Mouse (Mus musculus) MEL (cell line): Measurements from ENCODE around the gene Mcrip2. TPM values are rescaled to one million over a fixed set of nuclear protein-coding genes. Genes with fewer than 3 reads are reported as not detected.

Experiments
- DNase-seq: peaks from one replicate; pipeline ENCODE4 v3.0.0; 2011; ENCODE audit warnings: low read depth, low spot score
- H3K27ac ChIP-seq: 2 replicates; pipeline ENCODE4 v1.5.1; 2012; ENCODE audit warnings: low read depth, mild to moderate bottlenecking, control low read depth, low read length, moderate library complexity; ENCODE audit not compliant: control insufficient read depth
- H3K27me3 ChIP-seq, 2 experiments: fragments of 150-350 bp in 1 of 2; sonication (generic) in 1 of 2; 2 replicates each; pipeline ENCODE4 v1.6.1; 2012; ENCODE audit warnings: low read length in 2 of 2, mild to moderate bottlenecking in 2 of 2, improper control_type of control experiment in 1 of 2, moderate library complexity in 1 of 2; ENCODE audit not compliant: insufficient read depth in 2 of 2, control insufficient read depth in 1 of 2
- H3K36me3 ChIP-seq, 2 experiments: 2 replicates each; pipeline ENCODE4 v1.6.1; 2012 to 2014; ENCODE audit warnings: low read length in 2 of 2, improper control_type of control experiment in 1 of 2, inconsistent platforms in 1 of 2, mild to moderate bottlenecking in 1 of 2; ENCODE audit not compliant: insufficient read depth in 2 of 2, control insufficient read depth in 1 of 2
- H3K4me1 ChIP-seq, 2 experiments: fragments of 150-350 bp in 1 of 2; sonication (generic) in 1 of 2; 2 replicates each; pipeline ENCODE4 v1.6.1; 2012; ENCODE audit warnings: low read length in 2 of 2, improper control_type of control experiment in 1 of 2, mild to moderate bottlenecking in 1 of 2; ENCODE audit not compliant: insufficient read depth in 2 of 2, control insufficient read depth in 1 of 2
- H3K4me3 ChIP-seq, 2 experiments: fragments of 150-350 bp in 1 of 2; sonication (generic) in 1 of 2; 2 replicates each; pipeline ENCODE4 v1.5.1; 2012; ENCODE audit warnings: low read depth in 2 of 2, low read length in 2 of 2, mild to moderate bottlenecking in 2 of 2, moderate library complexity in 2 of 2, control low read depth in 1 of 2, improper control_type of control experiment in 1 of 2; ENCODE audit not compliant: control insufficient read depth in 1 of 2, insufficient read depth in 1 of 2
- H3K79me2 ChIP-seq: 2 replicates; pipeline ENCODE4 v1.6.1; 2012; ENCODE audit warnings: mild to moderate bottlenecking, low read length, moderate library complexity; ENCODE audit not compliant: control insufficient read depth, poor library complexity, insufficient read depth
- H3K9ac ChIP-seq: 2 replicates; pipeline ENCODE4 v1.6.1; 2012; ENCODE audit warnings: low read depth, mild to moderate bottlenecking, control low read depth, low read length, moderate library complexity; ENCODE audit not compliant: control insufficient read depth, poor library complexity, severe bottlenecking
- H3K9me3 ChIP-seq: fragments of 150-350 bp; sonication (generic); replicated peaks from 2 replicates; pipeline ENCODE4 v1.6.1; 2012; ENCODE audit warnings: mild to moderate bottlenecking, low read length, improper control_type of control experiment, moderate library complexity; ENCODE audit not compliant: insufficient read depth
- ETS1 ChIP-seq: IDR thresholded peaks from 2 replicates; pipeline ENCODE4 v1.6.1; 2012; ENCODE audit warnings: low read depth, mild to moderate bottlenecking, inconsistent platforms, low read length, improper control_type of control experiment, moderate library complexity
- GABPA ChIP-seq: IDR thresholded peaks from 2 replicates; pipeline ENCODE4 v1.6.1; 2012; ENCODE audit warnings: low read depth, mild to moderate bottlenecking, inconsistent platforms, low read length, improper control_type of control experiment, moderate library complexity
- MYB ChIP-seq: IDR thresholded peaks from 2 replicates; pipeline ENCODE4 v1.6.1; 2011; ENCODE audit warnings: mild to moderate bottlenecking, low read depth, low read length, improper control_type of control experiment
- NELFE ChIP-seq: IDR thresholded peaks from 2 replicates; pipeline ENCODE4 v1.6.1; 2011; ENCODE audit warnings: low read depth, low read length, improper control_type of control experiment
- POLR2A ChIP-seq, 2 experiments: IDR thresholded peaks; 2 replicates each; pipeline ENCODE4 v1.6.1; 2011 to 2012; ENCODE audit warnings: low read length in 2 of 2, mild to moderate bottlenecking in 2 of 2, control low read depth in 1 of 2, improper control_type of control experiment in 1 of 2, low read depth in 1 of 2, moderate library complexity in 1 of 2; ENCODE audit not compliant: control insufficient read depth in 1 of 2, insufficient read depth in 1 of 2, poor library complexity in 1 of 2
- POLR2AphosphoS2 ChIP-seq: IDR thresholded peaks from 2 replicates; pipeline ENCODE4 v1.6.1; 2011; ENCODE audit warnings: low read length, improper control_type of control experiment
- RCOR1 ChIP-seq: IDR thresholded peaks from 2 replicates; pipeline ENCODE4 v1.6.1; 2012; ENCODE audit warnings: low read depth, mild to moderate bottlenecking, inconsistent platforms, low read length, improper control_type of control experiment
- ZMIZ1 ChIP-seq: IDR thresholded peaks from 2 replicates; pipeline ENCODE4 v1.6.1; 2012; ENCODE audit warnings: low read depth, mild to moderate bottlenecking, inconsistent platforms, low read length, improper control_type of control experiment, moderate library complexity
- polyA plus RNA-seq, 2 experiments: library from polyadenylated mRNA; stranded (reverse) in 1 of 2; unstranded in 1 of 2; fragments of >175 nt in 1 of 2; fragments of >200 nt in 1 of 2; gene quantifications; 2 replicates each; pipeline versions ENCODE4 v1.2.1 to v1.2.4; 2012; ENCODE audit warnings: low replicate concordance in 2 of 2, low read depth in 1 of 2; ENCODE audit not compliant: insufficient read length in 2 of 2, insufficient read depth in 1 of 2, missing spikeins in 1 of 2
- total RNA-seq: library from RNA; depleted of rRNA; stranded (reverse); fragments of 300-350 nt; gene quantifications from 2 replicates; pipeline ENCODE4 v1.2.3, GENCODE M21; 2012

Gene Mcrip2
- total and polyA plus RNA-seq, 3 experiments = 88.9 to 281 (median 107) TPM

DNA sequence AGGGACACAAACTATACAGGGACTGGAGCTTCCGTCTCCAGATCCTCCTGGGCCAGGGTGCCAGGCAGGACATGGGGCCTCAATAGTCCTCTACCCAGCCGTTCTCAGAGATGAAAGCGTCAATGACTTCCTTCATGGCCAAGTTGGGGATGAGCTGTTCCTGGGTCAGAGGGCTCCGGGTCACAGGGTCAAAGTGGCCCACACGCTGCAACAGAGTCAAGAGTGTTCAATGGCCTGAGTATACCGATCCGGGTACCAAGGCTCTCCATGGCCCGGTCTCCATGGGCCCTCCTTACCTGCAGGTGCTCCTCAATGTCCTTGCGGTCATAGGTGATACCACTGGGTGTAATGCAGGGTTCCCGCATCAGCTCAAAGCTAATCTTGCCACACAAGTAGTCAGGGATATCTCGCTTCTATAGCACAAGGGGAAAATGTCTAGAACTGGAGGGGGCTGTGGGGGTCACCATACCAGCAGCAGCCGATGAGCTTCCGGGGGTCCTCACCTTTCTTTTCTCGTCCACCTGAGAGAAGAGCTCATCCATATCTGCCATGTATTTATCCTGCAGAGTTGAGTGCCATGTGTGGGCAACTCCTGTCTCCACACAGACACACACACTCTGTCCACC is 37.6 kb downstream of the Mcrip2 start:
- Histone ChIP-seq H3K79me2 (peaks cover 58% of the 10 kb centered on the region), H3K4me1 (peaks cover 2 to 37% of the 10 kb centered on the region in 2 experiments; a peak in 3 of 4 replicates), H3K27ac (no peak overlapping the region), H3K9me3 (no peaks in the 10 kb centered on the region), H3K4me3 (peak overlapping the region in 1 of 2 experiments; percentile 80; a peak in 2 of 4 replicates), H3K27me3 (no peaks in the 10 kb centered on the region), H3K36me3 (peaks cover 0 to 13% of the 10 kb centered on the region in 2 experiments; a peak in 2 of 4 replicates), H3K9ac (peak overlapping the region; percentile 94; the same call in 1 of the 2 replicates)
- TF ChIP-seq RCOR1 (no peak), POLR2A (IDR thresholded peaks at IDR 0.05; ENCODE audit: control insufficient read depth in 1 of 2, insufficient read depth in 1 of 2, low read depth in 1 of 2, low read length in 2 of 2, poor library complexity in 1 of 2) (0 out of 4 replicates have a peak, but pooled peaks of 1 of the 2 experiments have one; percentile 5), GABPA (no peak), NELFE (no peak)
- DNase-seq = no peak

DNA sequence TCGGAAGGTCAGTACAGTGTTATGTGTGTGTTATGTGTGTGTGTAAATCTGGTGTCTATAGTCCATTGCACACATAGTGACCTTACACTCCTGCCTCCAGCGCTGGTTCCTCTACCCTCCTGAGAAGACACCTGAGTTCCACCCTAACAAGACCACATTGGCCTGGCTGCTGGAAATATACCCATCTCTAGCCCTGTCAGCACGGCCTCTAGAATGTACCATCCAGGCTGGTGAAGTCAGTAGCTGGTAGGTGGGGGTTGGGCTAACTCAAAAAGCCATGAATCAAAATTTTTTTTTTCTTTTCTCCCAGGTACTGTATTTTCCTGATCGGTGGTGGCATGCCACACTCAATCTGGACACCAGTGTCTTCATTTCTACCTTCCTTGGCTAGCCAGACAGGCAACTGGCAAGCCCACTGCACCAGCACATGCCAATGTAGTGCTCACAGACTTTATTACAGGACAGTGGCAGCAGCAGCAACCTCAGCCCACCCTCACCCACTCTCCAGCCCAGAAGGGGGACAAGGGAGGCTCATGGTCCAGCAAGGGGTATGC is 38.3 kb downstream of the Mcrip2 start:
- peaks cover 0 to 13% of the 10 kb centered on the region in 2 experiments; a peak in 2 of 4 replicates for H3K36me3 ChIP-seq
- no peak overlapping the region; the same call in 1 of the 2 replicates for H3K9ac ChIP-seq
- no peak overlapping the region for H3K4me3 ChIP-seq
- no peaks in the 10 kb centered on the region for H3K9me3 ChIP-seq
- no peaks in the 10 kb centered on the region for H3K27me3 ChIP-seq
- H3K27ac ChIP-seq = no peak overlapping the region
- H3K4me1 ChIP-seq = peaks cover 2 to 41% of the 10 kb centered on the region in 2 experiments; a peak in 3 of 4 replicates
- peaks cover 63% of the 10 kb centered on the region for H3K79me2 ChIP-seq
- peak; percentile 50 for TF ChIP-seq ZMIZ1
- no peak for TF ChIP-seq ETS1
- TF ChIP-seq POLR2AphosphoS2 = peak; percentile 41; the same call in 1 of the 2 replicates
- DNase-seq = no peak

DNA sequence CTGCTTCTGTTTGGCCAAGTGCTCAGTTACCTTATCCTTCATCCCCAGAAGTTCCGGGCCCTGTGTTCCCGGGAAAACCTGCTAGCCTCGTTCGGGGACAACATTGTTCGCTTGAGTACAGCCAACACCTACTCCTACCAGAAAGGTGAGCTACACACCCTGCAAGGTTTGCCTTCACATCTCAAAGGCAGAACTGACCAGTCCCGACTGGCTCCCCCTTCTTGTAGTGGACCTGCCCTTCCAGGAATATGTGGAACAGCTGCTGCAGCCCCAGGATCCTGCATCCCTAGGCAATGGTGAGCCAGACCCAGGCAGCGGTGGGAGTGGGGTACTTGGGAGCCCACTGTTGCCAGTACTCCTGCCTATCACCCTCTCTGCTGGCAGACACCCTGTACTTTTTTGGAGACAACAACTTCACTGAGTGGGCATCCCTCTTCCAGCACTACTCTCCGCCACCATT is 39.0 kb downstream of the Mcrip2 start:
- H3K27ac ChIP-seq = peak overlapping the region; percentile 72
- peak overlapping the region; percentile 83 for H3K9ac ChIP-seq
- peak; percentile 12; the same call in 1 of the 2 replicates for TF ChIP-seq POLR2AphosphoS2
- TF ChIP-seq MYB = no peak
- H3K4me1 ChIP-seq = peaks cover 2 to 46% of the 10 kb centered on the region in 2 experiments; a peak in 3 of 4 replicates
- peaks cover 0 to 13% of the 10 kb centered on the region in 2 experiments; a peak in 2 of 4 replicates for H3K36me3 ChIP-seq
- H3K9me3 ChIP-seq = no peaks in the 10 kb centered on the region
- H3K4me3 ChIP-seq = peak overlapping the region; percentile 81 to 89
- peaks cover 66% of the 10 kb centered on the region for H3K79me2 ChIP-seq
- DNase-seq = no peak
- H3K27me3 ChIP-seq = no peaks in the 10 kb centered on the region
